Mouse (Mus musculus): ENCODE measurements around the gene Phactr2. TPM values are rescaled to one million over a fixed set of nuclear protein-coding genes. Genes with fewer than 3 reads are reported as not detected.

The Phactr2 gene
- total and polyA plus RNA-seq, 3 experiments, result 0.08 to 0.49 (median 0.31) TPM

DNA sequence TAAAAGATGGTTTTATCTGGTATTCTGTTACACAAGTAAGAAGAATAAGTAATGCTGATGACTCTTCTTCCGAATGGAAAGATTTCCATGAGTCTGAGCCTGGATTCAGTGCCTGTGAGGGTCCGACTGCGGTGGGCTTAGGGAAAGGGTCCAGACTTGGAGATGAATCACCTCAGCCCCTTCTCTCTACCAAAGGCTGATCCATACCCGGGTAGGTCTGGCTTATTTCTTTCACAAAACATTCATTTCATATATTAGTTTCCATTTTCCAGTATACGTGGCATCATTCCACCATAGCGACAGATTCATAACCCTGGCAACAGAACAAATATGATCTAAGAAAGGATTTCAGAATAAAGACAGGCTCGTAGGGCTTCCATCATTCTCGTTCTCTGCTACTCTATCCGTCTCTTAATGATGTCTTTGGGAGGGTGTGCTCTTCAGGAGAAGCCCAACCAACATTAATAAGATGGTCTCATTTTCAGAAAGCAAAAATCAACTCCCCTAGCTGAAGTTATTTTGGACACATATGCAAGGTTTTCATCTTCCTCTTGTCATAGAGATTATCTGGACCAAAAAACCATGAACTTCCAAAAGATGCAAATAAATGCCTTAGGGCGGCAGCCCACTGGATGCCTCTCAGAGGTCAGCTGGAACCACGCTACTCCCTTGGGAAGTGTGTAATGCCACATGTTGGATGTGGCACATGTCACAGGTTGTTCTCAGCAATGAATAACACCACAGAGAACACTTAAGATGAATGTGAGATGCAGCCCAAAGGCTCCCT lies 110.5 kb downstream of the Phactr2 start:
- H3K9ac ChIP-seq (ENCODE audit: insufficient read depth, low read depth), result no peak overlapping the region
- no peaks in the 10 kb centered on the region for H3K79me2 ChIP-seq (replicated peaks; ENCODE audit: control insufficient read depth, extremely low read depth, insufficient read depth, poor library complexity, severe bottlenecking)
- H3K4me1 ChIP-seq (ENCODE audit: control insufficient read depth in 1 of 2, insufficient read depth in 2 of 2), result no peaks in the 10 kb centered on the region; a peak in 1 of 4 replicates
- no peak for DNase-seq (ENCODE audit: extremely low read depth)
- no peaks in the 10 kb centered on the region for H3K27me3 ChIP-seq (replicated peaks)
- no peaks in the 10 kb centered on the region for H3K36me3 ChIP-seq (replicated peaks in 1 of 2; ENCODE audit: control insufficient read depth in 1 of 2, insufficient read depth in 1 of 2, low read length in 1 of 2)
- TF ChIP-seq SIN3A (IDR thresholded peaks at IDR 0.05; ENCODE audit: low read length) (no peak), MAX (IDR thresholded peaks at IDR 0.05; ENCODE audit: low read length) (no peak), EP300 (IDR thresholded peaks at IDR 0.05; ENCODE audit: low read length) (no peak), USF1 (IDR thresholded peaks at IDR 0.05; ENCODE audit: low read depth, low read length) (no peak)
- H3K4me3 ChIP-seq (replicated peaks in 1 of 3; ENCODE audit: low read depth in 2 of 3, low read length in 2 of 3, poor library complexity in 1 of 3), result no peak overlapping the region
- H3K4me2 ChIP-seq (ENCODE audit: insufficient read depth, low read depth, poor library complexity, severe bottlenecking), result no peak overlapping the region
- no peaks in the 10 kb centered on the region for H3K9me3 ChIP-seq (replicated peaks; ENCODE audit: low read length)
- no peak overlapping the region for H3K27ac ChIP-seq (ENCODE audit: insufficient read depth, low read depth)
- in situ Hi-C loops (cut with MboI; ENCODE audit: low pct_ligation_motif_present, low pct_unique_long_range_greater_than_20kb, low sequenced_read_pairs) (no loop called here), dilution Hi-C loops (cut with MboI; ENCODE audit: extremely low pct_ligation_motif_present, extremely low pct_unique_long_range_greater_than_20kb, low sequenced_read_pairs) (no loop called here)

DNA sequence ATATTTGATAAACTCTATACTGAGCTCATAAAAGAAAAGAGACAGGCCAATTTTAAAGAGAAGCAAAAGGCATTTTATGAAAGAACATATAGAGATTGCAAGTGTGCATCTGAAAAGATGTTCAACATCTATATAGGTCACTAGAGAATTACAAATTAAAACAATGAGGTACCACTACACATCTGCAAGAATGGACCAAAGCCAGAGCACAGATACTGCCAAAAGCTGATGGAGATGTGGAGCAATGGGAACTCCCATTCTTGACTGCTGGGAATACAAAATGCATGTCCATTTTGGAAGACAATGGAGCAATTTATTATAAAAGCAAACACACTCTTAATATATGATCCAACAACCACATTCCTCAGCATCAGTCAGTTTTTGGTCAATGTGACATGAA lies 113.3 kb downstream of the Phactr2 start:
- no peak overlapping the region for H3K9ac ChIP-seq (ENCODE audit: insufficient read depth, low read depth)
- no peaks in the 10 kb centered on the region for H3K9me3 ChIP-seq (replicated peaks; ENCODE audit: low read length)
- no peak for DNase-seq (ENCODE audit: extremely low read depth)
- no peaks in the 10 kb centered on the region for H3K79me2 ChIP-seq (replicated peaks; ENCODE audit: control insufficient read depth, extremely low read depth, insufficient read depth, poor library complexity, severe bottlenecking)
- H3K36me3 ChIP-seq (replicated peaks in 1 of 2; ENCODE audit: control insufficient read depth in 1 of 2, insufficient read depth in 1 of 2, low read length in 1 of 2), result no peaks in the 10 kb centered on the region
- no peak overlapping the region for H3K27ac ChIP-seq (ENCODE audit: insufficient read depth, low read depth)
- no peak overlapping the region for H3K4me3 ChIP-seq (replicated peaks in 1 of 3; ENCODE audit: low read depth in 2 of 3, low read length in 2 of 3, poor library complexity in 1 of 3)
- no peaks in the 10 kb centered on the region for H3K27me3 ChIP-seq (replicated peaks)
- dilution Hi-C loops (cut with MboI; ENCODE audit: extremely low pct_ligation_motif_present, extremely low pct_unique_long_range_greater_than_20kb, low sequenced_read_pairs) (no loop called here), in situ Hi-C loops (cut with MboI; ENCODE audit: low pct_ligation_motif_present, low pct_unique_long_range_greater_than_20kb, low sequenced_read_pairs) (no loop called here)
- no peaks in the 10 kb centered on the region; a peak in 1 of 4 replicates for H3K4me1 ChIP-seq (ENCODE audit: control insufficient read depth in 1 of 2, insufficient read depth in 2 of 2)
- H3K4me2 ChIP-seq (ENCODE audit: insufficient read depth, low read depth, poor library complexity, severe bottlenecking), result no peak overlapping the region
- TF ChIP-seq RAD21 (IDR thresholded peaks at IDR 0.05; ENCODE audit: low read depth, low read length), result no peak
- no peak for TF ChIP-seq CHD2 (IDR thresholded peaks at IDR 0.05; ENCODE audit: low read length)
- TF ChIP-seq PAX5 (IDR thresholded peaks at IDR 0.05; ENCODE audit: low read length), result no peak
- TF ChIP-seq MAFK (IDR thresholded peaks at IDR 0.05; ENCODE audit: insufficient replicate concordance, low read length), result no peak
- TF ChIP-seq KAT2A (IDR thresholded peaks at IDR 0.05; ENCODE audit: insufficient replicate concordance, low read length), result no peak
- no peak for TF ChIP-seq NELFE (IDR thresholded peaks at IDR 0.05; ENCODE audit: low read depth, low read length)
- TF ChIP-seq ZMIZ1 (IDR thresholded peaks at IDR 0.05; ENCODE audit: low read depth, low read length), result no peak
- TF ChIP-seq BHLHE40 (IDR thresholded peaks at IDR 0.05; ENCODE audit: low read depth, low read length), result no peak
- no peak for TF ChIP-seq SIN3A (IDR thresholded peaks at IDR 0.05; ENCODE audit: low read length)
- TF ChIP-seq JUN (IDR thresholded peaks at IDR 0.05; ENCODE audit: insufficient read depth, low read depth, low read length), result no peak
- no peak for TF ChIP-seq IRF4 (IDR thresholded peaks at IDR 0.05; ENCODE audit: low read depth, low read length)
- TF ChIP-seq UBTF (IDR thresholded peaks at IDR 0.05; ENCODE audit: low read depth, low read length), result no peak
- no peak for TF ChIP-seq USF1 (IDR thresholded peaks at IDR 0.05; ENCODE audit: low read depth, low read length)
- TF ChIP-seq MEF2A (IDR thresholded peaks at IDR 0.05; ENCODE audit: borderline replicate concordance, low read depth, low read length), result no peak
- no peak for TF ChIP-seq JUND (conservative IDR thresholded peaks at IDR 0.05; ENCODE audit: low read depth, low read length)
- no peak for TF ChIP-seq MYC (IDR thresholded peaks at IDR 0.05; ENCODE audit: low read depth, low read length)
- no peak for TF ChIP-seq TBP (conservative IDR thresholded peaks at IDR 0.05; ENCODE audit: low read depth, low read length)
- no peak for TF ChIP-seq EP300 (IDR thresholded peaks at IDR 0.05; ENCODE audit: low read length)
- no peak for TF ChIP-seq POLR2AphosphoS2 (IDR thresholded peaks at IDR 0.05; ENCODE audit: low read depth, low read length)
- TF ChIP-seq CTCF (conservative IDR thresholded peaks at IDR 0.05 in 1 of 2, IDR thresholded peaks at IDR 0.05 in 1 of 2; ENCODE audit: low read depth in 2 of 2, low read length in 2 of 2), result no peak
